Mouse (Mus musculus) spleen, adult 2 months (tissue): ENCODE data around the gene Slc35g3. TPM values are rescaled to one million over a fixed set of nuclear protein-coding genes. Genes with fewer than 3 reads are reported as not detected.

ENCODE experiments used
- DNase-seq, 2 experiments: peaks; one replicate each; pipeline versions ENCODE4 v3.0.0 to v3.0.0-alpha.2; 2012 to 2021; ENCODE audit warnings: low spot score in 2 of 2, low read depth in 1 of 2
- H3K27ac ChIP-seq: fragments of 200-500 bp; 2 replicates; pipeline ENCODE4 v1.5.1; 2012; ENCODE audit warnings: low read length, inconsistent platforms; ENCODE audit not compliant: insufficient read depth
- H3K27me3 ChIP-seq: fragments of 200-500 bp; 2 replicates; pipeline ENCODE4 v1.6.1; 2012; ENCODE audit warnings: mild to moderate bottlenecking, moderate library complexity, low read length, inconsistent platforms; ENCODE audit not compliant: control insufficient read depth, insufficient read depth
- H3K36me3 ChIP-seq: fragments of 200-500 bp; 2 replicates; pipeline ENCODE4 v1.6.1; 2012; ENCODE audit warnings: mild to moderate bottlenecking, low read length, inconsistent platforms; ENCODE audit not compliant: control insufficient read depth, insufficient read depth
- H3K4me1 ChIP-seq: fragments of 200-500 bp; 2 replicates; pipeline ENCODE4 v1.6.1; 2011; ENCODE audit warnings: inconsistent platforms; ENCODE audit not compliant: control insufficient read depth, insufficient read depth, insufficient read length
- H3K4me3 ChIP-seq: fragments of 200-500 bp; 2 replicates; pipeline ENCODE4 v1.5.1; 2011; ENCODE audit warnings: mild to moderate bottlenecking, inconsistent platforms; ENCODE audit not compliant: insufficient read depth, insufficient read length; ENCODE audit errors: extremely low read depth
- CTCF ChIP-seq: fragments of 200-500 bp; IDR thresholded peaks from 2 replicates; pipeline ENCODE4 v1.5.1; 2011; ENCODE audit warnings: mild to moderate bottlenecking, inconsistent platforms; ENCODE audit not compliant: insufficient read depth, insufficient read length, insufficient replicate concordance; ENCODE audit errors: extremely low read depth
- POLR2A ChIP-seq: fragments of 200-500 bp; IDR thresholded peaks from 2 replicates; pipeline ENCODE4 v1.6.1; 2011; ENCODE audit warnings: low read depth, low read length, inconsistent platforms
- WGBS: fragments of 180-500 bp; shearing (Covaris S2); methylation state at CpG from one replicate; pipeline ENCODE4 v1.1.7; 2018; 5-methylcytosine and 5-hydroxymethylcytosine counted together
- polyA plus RNA-seq: library from polyadenylated mRNA; depleted of rRNA; stranded (reverse); fragments of >200 nt; gene quantifications from 2 replicates; pipeline ENCODE4 v1.2.3, GENCODE M21; 2012

Slc35g3 gene
- polyA plus RNA-seq, 1 experiment = not detected

DNA sequence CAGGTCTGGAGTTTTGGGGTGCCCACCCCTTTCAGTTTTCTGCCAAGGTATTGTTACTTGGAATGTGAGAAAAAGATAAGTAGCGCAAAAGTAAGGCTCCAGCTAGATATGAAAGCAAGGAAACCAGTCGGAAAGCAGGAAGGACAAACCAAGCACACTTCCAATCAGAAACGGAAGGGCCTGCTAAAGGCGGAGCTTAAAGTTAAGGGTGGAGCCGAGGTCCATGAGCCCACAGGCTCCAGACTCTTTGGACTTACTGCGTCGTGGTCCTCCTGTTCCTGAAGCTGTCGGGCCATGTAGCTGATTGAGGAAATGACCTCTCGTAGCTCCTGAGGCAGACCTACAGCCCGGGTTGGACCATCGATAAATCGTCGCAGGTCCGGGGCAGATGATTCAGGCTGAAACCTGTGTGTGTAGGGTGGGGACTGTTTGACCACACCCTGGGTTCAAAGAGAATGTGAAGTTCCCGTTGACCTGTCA is 23.1 kb upstream of the Slc35g3 start:
- TF ChIP-seq CTCF = no peak
- TF ChIP-seq POLR2A = no peak
- H3K4me1 ChIP-seq = no peaks in the 10 kb centered on the region
- H3K27ac ChIP-seq = no peak overlapping the region
- no peak for DNase-seq
- H3K4me3 ChIP-seq = peak overlapping the region; percentile 8; the same call in 1 of the 2 replicates
- H3K27me3 ChIP-seq = no peaks in the 10 kb centered on the region
- 50% methylated on average over 15 of the region's 15 CpGs for WGBS
- H3K36me3 ChIP-seq = no peaks in the 10 kb centered on the region

GRCm38 (mm10) chr11:69781828-69782227 is 20.1 kb upstream of the Slc35g3 start:
- no peak for DNase-seq
- peaks cover 8% of the 10 kb centered on the region for H3K4me1 ChIP-seq
- H3K27me3 ChIP-seq = no peaks in the 10 kb centered on the region
- no peak overlapping the region for H3K4me3 ChIP-seq
- H3K27ac ChIP-seq = no peak overlapping the region
- H3K36me3 ChIP-seq = peaks cover 6% of the 10 kb centered on the region
- TF ChIP-seq CTCF = no peak
- TF ChIP-seq POLR2A = no peak
- 84% methylated on average over 4 of the region's 4 CpGs for WGBS

DNA sequence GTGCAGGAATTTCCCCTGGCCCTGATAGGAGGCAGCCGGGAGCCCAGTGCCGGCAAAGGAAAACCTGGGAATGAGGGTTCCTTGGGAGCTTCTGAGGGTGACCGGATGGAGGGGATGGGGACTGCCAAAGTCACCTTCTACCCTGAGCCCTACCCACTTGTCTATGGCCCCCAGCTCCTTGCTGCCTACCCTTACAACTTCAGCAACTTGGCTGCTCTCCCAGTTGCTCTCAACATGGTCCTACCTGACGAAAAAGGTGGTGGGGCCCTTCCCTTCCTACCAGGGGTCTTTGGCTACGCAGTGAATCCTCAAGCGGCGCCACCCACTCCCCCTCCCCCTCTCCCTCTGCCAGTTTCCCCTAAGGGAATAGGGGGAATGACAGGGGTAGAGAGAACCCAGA is 17.2 kb upstream of the Slc35g3 start:
- peaks cover 21% of the 10 kb centered on the region for H3K4me1 ChIP-seq
- TF ChIP-seq CTCF (no peak), POLR2A (no peak)
- WGBS = 86% methylated on average over 7 of the region's 7 CpGs
- H3K27ac ChIP-seq = no peak overlapping the region
- H3K27me3 ChIP-seq = no peaks in the 10 kb centered on the region
- DNase-seq = no peak
- H3K36me3 ChIP-seq = peaks cover 15% of the 10 kb centered on the region
- H3K4me3 ChIP-seq = no peak overlapping the region

DNA sequence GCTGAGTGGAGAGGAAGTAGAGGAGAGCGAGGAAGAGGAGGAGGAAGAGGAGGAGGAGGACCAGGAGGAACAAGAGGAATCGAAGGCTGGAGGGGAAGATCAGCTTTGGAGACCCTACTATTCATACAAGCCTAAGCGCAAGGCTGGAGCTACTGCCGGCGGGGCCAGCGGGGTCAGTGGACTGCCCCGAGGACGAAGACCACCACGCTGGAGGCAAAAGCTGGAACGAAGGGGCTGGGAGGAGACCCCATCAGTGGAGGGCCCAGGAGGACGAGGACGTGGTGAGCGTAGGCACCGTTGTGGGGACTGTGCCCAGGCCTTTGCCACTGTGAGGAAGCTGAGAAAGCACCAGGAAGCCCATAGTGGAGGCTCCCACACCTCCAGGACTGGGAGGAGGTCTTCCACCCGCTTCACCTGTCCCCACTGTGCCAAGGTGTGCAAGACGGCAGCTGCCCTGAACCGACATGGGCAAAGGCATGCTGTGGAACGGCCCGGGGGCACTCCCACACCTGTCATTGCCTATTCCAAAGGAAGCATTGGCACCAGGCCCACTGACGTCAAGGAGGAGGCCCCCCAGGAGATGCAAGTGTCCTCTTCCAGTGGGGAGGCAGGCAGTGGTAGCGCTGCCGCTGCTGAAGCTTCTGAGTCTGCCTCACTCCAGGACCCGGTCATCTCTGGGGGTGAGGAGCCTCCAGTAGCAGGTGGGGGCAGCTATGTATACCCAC is 16.7 kb upstream of the Slc35g3 start:
- TF ChIP-seq CTCF (no peak), POLR2A (no peak)
- no peaks in the 10 kb centered on the region for H3K27me3 ChIP-seq
- WGBS = 79% methylated on average over 23 of the region's 23 CpGs
- H3K4me3 ChIP-seq = no peak overlapping the region
- H3K36me3 ChIP-seq = peaks cover 15% of the 10 kb centered on the region
- no peak overlapping the region for H3K27ac ChIP-seq
- no peak for DNase-seq
- H3K4me1 ChIP-seq = peaks cover 22% of the 10 kb centered on the region

- TF ChIP-seq POLR2A (no peak), CTCF (no peak)
- H3K4me3 ChIP-seq = no peak overlapping the region
- no peaks in the 10 kb centered on the region for H3K27me3 ChIP-seq
- peaks cover 22% of the 10 kb centered on the region for H3K4me1 ChIP-seq
- WGBS = 68% methylated on average over 26 of the region's 26 CpGs
- DNase-seq = no peak
- H3K36me3 ChIP-seq = peaks cover 15% of the 10 kb centered on the region
- H3K27ac ChIP-seq = no peak overlapping the region
These were observed 15.9 kb upstream of the Slc35g3 start for GRCm38 (mm10) chr11:69777504-69778257.

DNA sequence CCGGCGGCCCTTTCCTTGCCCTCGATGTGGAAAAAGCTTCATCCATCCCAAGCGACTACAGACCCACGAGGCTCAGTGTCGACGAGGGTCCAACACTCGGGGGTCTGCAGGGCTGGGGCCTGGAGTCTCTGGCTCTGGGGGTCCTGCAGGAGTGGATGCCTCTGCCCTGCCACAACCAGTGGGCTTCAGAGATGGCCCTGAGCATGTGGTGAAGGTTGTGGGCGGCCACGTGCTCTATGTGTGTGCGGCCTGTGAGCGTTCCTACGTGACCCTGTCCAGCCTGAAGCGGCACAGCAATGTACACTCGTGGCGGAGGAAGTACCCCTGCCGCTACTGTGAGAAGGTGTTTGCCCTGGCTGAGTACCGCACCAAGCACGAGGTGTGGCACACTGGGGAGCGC is 14.7 kb upstream of the Slc35g3 start:
- Histone ChIP-seq H3K27me3 (no peaks in the 10 kb centered on the region), H3K4me3 (no peak overlapping the region), H3K36me3 (peaks cover 15% of the 10 kb centered on the region), H3K4me1 (peaks cover 22% of the 10 kb centered on the region), H3K27ac (no peak overlapping the region)
- DNase-seq = no peak
- TF ChIP-seq POLR2A (no peak), CTCF (no peak)
- WGBS = 90% methylated on average over 20 of the region's 20 CpGs
